Mouse (Mus musculus) lung, postnatal 10 days (tissue): Measurements from ENCODE around the gene Slc25a53.
"Not testable (repeated sequence)": the region's sequence is repeated elsewhere in the genome, so short reads cannot be mapped to it uniquely, and the experiment has no call there.

ENCODE experiments used
- DNase-seq: peaks from one replicate; pipeline ENCODE4 v3.0.0; 2021

The Slc25a53 gene

DNA sequence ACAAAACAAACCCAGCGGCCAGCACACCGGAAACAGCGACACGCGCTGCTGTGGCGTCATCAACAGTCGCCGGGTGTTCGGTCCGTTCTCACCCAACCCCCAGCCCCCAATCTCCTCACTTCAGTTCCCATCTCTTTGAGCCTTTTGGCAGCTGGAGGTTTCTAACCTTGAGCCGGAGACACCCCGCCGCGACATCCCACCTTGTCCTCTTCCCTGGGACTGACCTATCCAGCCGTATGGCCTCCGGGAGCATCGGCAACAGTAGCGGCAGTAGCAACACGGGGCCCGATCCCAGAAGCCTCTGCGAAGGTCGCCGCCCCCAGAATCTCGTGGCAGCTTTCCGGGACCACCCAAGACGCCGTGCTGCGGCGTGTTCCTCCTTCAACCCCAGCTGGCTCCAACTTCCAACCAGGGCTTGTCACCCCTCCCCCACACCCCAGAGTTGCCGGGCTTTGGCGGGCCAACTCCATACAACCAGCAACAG lies at the start of gene Slc25a53:
Gene Slc25a53 (minus strand): TSS at position 303 of the 484 bp plus-strand sequence.
- DNase-seq: peak; percentile 94

GRCm38 (mm10) chrX:137063202-137063601 lies 25.1 kb upstream of the Slc25a53 start:
- DNase-seq: no peak

DNA sequence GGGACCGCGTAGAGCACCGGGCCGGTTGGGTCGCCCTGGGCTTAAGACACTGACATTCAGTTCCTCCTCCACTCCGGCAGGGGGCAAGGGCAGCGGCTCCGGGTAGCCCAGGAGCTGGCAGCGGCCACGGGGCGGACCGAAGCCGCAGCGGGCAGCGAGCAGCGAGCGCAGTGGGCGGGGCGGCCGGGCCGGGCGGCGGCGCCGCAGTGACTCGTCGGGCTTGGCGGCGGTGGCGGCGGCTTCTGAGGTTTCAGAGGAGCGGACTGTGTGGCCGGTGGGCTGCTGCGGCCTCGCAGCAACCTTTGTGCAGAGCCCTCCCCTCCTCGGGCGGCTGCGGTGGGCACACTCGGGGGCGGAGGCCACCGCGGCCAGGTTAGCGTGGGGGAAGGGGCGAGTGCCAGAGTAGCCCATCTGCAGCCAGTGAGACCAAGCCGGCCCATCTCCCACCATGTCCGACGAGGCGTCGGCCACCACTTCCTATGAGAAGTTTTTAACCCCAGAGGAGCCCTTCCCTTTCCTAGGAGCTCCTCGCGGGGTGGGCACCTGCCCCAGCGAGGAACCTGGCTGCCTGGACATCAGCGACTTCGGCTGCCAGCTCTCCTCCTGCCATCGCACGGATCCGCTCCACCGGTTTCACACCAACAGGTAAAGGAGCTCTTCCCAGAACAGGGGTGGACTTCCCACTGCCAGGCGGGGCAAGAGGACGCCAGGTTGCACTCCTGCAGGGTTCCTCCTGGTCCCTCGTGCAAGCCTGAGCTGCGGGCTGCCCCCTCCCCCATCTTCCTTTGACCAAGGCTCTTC lies 11.5 kb upstream of the Slc25a53 start, which contains the start of gene Fam199x:
Gene Fam199x (plus strand): TSS at position 170 of the 801 bp plus-strand sequence.
- DNase-seq: peak; percentile 87

- no peak for DNase-seq
Observed at GRCm38 (mm10) chrX:137049060-137049424, 10.9 kb upstream of the Slc25a53 start.

GRCm38 (mm10) chrX:137038502-137038901 lies 400 bp upstream of the Slc25a53 start:
- DNase-seq: no peak

DNA sequence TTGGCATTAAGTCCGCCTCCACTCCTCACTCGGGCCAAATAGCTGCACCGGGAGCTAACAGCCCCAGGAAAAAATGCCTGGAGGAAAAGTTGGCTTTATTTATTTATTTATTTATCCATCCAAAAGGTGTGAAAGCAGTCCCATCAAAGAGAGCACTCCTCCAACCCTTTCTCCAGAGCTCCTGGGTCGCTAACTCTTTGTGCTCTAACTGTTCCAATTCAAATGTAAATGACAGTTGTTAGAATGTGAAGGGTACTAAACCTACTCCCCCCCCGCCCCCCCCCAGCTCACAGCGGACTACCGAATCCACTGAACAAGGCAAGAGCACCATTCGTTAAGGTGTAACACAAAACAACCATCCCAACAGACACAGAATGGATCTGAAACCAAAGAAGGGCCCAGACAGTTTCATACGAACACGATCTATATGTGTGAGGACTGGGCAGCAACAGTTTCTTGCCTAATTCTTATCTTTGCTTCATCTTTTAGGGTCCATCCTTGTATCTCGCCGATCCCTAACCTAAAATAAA lies 567 bp downstream of the Slc25a53 start:
- no peak for DNase-seq

DNA sequence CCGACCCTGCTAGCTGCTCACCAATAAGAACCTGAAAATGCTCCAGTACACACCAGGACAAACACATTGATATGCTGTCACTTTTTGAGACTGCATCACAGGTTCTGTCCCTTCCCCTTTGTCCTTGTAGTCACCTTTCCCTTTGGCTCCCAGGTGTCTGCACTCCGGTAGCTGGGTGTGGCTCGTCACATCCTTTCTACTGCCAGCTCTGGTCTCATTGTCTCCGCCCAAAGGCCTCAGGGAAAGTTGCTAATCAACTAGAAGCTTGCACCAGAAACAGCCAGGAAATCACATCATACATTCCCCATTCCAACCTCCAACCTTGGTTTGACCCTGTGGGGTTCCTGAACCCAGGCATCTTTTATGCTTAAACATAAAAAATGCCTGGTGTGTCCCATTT lies 3.8 kb downstream of the Slc25a53 start:
- DNase-seq: no peak

GRCm38 (mm10) chrX:137031726-137032125 lies 6.4 kb downstream of the Slc25a53 start:
- no peak for DNase-seq

- DNase-seq: peak; percentile 16
Observed at GRCm38 (mm10) chrX:137030916-137031315, 7.2 kb downstream of the Slc25a53 start.

GRCm38 (mm10) chrX:137019310-137019709 lies 18.8 kb downstream of the Slc25a53 start:
- peak; percentile 65 for DNase-seq

GRCm38 (mm10) chrX:137017668-137018067 lies 20.4 kb downstream of the Slc25a53 start:
- DNase-seq: no peak

DNA sequence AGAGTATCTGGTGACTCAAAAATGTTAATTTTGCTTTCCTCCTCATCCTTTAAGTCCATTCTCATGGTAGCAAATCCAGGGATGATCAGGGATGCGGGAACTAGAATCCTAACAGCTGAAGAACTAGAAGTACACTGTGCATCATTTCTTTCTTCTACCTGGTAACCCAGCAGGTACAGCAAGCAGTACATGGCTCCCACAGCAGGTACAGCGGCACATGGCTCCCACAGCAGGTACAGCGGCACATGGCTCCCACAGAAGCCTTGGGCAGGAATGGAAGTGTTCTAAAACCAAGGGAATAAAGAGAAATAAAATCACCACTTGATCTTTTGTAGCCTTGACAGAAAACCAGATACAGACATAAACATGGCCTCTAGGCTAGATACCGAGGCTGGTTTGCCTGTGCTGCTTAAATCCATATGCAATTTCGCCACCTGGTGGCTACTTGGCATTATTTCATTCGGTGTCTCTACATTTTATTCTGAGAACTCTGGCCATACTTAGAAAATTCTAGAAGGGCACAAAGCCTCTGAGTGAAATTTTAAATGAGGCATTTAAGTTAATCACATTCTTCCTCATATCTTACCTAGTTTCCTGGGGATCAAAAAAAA lies 22.9 kb downstream of the Slc25a53 start:
- peak; percentile 56 for DNase-seq

GRCm38 (mm10) chrX:136996256-136996655 lies 41.8 kb downstream of the Slc25a53 start:
- no peak for DNase-seq

- no peak for DNase-seq
Observed at GRCm38 (mm10) chrX:136993641-136994040, 44.5 kb downstream of the Slc25a53 start.

DNA sequence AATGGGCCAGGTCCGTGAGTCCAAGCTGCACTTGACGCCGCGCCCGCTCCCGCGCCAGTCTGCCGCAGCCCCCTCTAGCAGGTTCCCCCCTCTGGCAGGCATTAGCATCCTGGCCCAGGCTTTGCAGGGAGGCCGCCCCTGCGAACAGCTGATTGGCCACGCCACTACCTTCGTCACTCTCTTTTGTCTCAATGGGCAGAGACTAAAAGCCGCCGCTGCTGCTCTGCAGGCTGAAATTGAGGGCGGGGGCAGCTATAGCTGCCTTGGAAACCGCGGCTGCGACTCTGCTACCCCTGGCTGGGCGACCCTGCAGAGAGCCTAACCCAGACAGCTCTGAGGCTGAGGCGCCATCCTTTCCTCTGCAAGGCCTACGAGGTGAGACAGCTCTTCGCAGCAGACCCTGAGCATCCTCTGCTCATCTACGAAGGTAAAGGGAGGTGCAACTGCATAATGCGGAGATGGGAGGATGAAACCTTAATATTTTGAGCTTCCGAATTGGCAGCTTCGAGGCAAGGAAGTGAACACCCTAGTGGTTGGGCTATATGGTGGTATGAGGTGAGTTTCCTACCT lies 45.0 kb downstream of the Slc25a53 start, which contains the start of gene Zcchc18:
Gene Zcchc18 (plus strand): TSS at position 178 of the 570 bp plus-strand sequence.
- DNase-seq: peak; percentile 55

- DNase-seq: no peak
Observed at GRCm38 (mm10) chrX:136992191-136992965, 45.7 kb downstream of the Slc25a53 start.

DNA sequence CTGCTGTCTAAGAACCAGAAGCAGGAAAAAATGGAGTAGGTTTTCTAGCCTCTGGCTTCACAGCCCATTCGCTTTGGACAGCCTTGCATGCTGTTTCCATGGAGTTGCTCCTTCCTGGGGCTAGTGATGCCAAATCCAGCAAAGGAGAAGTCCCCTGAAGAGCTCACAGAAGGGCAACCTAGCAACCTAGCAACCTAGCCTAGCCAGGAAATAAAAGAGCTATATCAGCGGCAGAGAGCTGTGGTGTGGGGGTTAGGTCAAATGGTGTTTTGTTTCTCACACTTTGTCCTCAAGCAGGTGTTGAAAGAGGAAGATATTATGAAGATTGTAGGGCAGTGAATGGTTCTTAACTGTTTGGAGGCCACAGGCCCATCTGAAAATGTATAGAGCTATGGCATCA lies 46.8 kb downstream of the Slc25a53 start:
- DNase-seq: no peak

GRCm38 (mm10) chrX:136986039-136986438 lies 52.1 kb downstream of the Slc25a53 start:
- no peak for DNase-seq

DNA sequence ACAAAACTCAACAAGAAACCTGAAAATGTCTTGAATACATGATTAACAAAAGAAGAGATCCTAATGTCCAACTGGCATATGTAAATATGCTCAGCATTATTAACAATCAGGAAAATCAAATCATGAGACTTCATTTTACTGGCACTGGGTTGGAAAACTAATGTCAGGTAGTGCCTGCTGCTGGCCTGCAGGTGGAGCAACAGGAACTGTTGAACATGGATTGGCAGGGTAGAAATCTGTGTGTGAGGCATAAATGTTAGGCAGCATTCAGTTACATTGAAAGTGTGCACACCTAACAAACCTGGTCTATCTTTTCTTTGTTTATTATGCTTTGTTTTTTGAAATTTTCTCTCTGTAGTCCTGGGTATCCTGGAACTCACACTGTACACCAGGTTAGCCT lies 59.5 kb downstream of the Slc25a53 start:
- DNase-seq: no peak

DNA sequence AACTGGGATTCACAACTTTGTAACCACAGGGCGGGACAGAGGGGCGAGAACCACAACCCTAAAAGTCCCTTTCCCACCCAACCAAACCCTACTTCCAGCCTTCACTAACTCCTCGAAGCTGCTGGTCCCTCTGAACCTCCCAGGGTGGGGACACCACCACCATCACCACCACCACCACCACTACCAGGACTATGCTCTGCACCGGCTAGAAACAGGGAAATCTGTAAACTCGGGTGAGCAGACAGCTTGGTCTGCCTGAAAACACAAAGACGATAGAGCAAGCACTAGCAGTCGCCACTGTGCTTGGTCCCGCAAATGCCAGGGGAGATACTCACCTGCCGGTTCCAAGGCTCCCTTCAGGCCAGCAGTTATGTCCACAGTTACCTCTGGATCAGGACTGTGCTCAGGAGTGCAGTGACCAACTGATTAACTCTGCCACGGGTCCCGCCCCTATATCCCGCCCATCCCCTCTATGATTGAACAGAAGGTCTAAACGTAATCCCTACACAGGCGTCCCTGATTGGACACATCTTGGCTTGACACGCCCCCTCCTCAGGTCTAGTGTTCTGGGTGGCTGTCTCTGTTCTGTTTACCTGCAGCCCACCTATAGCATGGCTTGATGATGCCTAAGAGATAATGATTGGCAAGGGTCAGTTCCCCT lies 61.5 kb downstream of the Slc25a53 start, which contains the start of the genes Tmsb15l and Tmsb15b1:
Gene Tmsb15l (minus strand): TSS at position 446 of the 661 bp plus-strand sequence.
Gene Tmsb15b1 (minus strand): TSS at position 451 of the 661 bp plus-strand sequence.
- peak; percentile 84 for DNase-seq

DNA sequence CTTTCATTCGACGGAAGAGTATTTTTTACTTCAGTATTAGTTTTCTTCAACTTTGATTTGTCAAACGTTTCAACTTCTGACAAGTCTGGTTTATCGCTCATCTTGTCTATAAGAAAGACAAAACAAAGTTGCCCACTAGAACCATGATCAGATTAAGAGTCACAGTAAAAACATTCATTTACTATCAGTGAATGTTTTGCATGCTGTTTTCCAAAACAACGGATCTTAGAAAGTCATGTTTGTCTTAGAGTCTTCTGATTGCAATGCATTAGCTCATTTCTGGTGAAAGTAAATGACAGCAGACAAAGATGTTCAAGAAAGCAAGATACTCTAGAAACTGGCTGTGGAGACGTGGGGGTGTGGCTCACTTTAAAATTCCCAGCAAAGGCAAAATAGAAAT lies 62.7 kb downstream of the Slc25a53 start, which contains the start of gene Tmsb15b2:
Gene Tmsb15b2 (minus strand): TSS at position 101 of the 400 bp plus-strand sequence.
- DNase-seq: not testable (repeated sequence)

DNA sequence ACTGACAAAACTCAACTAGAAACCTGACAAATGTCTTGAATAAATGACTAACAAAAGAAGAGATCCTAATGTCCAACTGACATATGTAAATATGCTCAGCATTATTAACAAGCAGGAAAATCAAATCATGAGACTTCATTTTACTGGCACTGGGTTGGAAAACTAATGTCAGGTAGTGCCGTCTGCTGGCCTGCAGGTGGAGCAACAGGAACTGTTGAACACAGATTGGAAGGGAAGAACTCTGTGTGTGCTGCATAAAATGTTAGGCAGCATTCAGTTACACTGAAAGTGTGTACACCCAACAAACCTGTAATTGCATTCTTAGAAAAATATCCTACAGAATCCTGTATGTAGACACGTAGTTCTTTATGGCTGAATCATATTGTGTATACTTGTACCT lies 78.4 kb downstream of the Slc25a53 start:
- DNase-seq: peak; percentile 6
